Mouse (Mus musculus): ENCODE measurements around the gene Tmem106b.

Tmem106b gene

DNA sequence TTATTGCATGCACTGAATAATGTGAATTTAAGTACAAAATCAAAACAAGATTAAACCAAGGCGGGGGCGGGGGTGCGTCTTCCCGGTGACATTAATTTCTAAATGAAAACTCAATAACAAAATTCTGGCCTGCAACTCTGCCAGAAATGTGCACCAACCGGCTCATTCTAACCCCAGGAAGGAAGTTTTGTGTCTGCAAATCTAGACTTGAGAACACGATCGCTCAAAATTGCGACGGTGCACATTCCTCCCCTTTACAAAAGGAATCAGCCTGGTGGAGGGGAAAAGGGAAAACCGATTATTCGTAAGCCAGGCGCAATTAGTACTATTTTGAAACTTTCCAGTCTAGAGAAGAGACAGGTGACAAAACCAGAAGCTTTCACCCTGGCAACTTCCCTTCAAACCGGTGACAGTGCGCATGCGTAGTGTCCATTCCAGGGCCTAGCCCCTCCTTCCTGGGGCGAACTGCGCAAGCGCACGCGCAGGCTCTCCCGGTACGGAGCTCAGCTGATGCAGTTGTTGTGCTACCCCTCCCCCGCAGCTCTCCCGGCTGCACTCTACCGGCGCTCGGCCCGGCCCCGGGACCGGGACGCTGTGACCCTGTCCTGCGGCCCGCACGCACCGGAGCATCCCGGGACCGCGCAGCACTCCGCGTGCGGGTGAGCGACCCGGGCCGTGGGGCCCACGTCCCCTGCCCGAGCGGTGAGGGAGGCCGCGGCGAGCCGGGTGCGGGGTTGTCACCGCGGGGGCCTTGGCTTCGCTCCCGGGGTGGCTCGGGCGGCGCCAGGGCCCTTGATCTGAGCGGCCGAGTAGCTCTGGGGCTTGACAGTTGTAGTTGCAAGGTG, at the start of gene Tmem106b:
Gene Tmem106b (plus strand): TSS at position 458 of the 845 bp plus-strand sequence.
- DNase-seq (ENCODE audit: low spot score): peak; percentile 96

- DNase-seq (ENCODE audit: low spot score): no peak
Observed at GRCm38 (mm10) chr6:13021245-13022100, 48.1 kb upstream of the Tmem106b start.

DNA sequence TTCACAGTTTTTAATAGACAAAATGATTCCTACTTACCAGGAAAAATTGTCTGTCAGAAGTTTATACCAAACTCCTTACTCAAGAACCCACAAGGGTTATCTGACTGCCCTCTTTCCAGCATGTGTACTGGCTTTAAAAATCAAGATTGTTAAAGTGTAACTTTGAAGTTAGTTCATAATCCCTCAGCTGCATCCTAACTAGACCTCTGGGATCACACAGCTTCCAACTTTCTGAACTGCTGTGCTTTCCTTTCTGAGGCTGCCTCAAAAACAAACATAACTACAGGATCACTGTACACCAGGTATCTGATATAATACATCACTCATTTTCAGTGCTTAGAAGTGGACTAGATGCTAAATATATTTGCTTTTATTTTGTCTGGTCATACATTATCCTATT, 39.0 kb upstream of the Tmem106b start:
- no peak for DNase-seq (ENCODE audit: low spot score)

DNA sequence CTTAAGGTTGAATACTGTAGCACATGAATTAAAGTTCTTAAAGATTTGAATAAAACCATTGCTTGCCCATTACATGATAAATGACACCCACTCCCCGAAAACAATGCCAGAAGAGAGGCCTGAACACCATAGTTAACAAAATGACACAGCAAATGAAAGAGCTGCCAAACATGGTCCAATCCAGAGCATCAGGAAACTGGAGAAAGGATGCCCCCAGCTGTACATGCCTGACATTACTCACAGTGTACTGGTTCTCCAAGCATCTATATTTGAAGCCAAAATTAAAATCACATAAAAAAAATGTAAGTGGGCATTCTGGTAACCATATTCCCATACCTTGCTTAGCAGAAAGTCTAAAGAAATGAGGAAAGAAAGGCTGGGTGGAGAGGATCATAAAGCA, 38.6 kb upstream of the Tmem106b start:
- peak; percentile 34 for DNase-seq (ENCODE audit: low spot score)

DNA sequence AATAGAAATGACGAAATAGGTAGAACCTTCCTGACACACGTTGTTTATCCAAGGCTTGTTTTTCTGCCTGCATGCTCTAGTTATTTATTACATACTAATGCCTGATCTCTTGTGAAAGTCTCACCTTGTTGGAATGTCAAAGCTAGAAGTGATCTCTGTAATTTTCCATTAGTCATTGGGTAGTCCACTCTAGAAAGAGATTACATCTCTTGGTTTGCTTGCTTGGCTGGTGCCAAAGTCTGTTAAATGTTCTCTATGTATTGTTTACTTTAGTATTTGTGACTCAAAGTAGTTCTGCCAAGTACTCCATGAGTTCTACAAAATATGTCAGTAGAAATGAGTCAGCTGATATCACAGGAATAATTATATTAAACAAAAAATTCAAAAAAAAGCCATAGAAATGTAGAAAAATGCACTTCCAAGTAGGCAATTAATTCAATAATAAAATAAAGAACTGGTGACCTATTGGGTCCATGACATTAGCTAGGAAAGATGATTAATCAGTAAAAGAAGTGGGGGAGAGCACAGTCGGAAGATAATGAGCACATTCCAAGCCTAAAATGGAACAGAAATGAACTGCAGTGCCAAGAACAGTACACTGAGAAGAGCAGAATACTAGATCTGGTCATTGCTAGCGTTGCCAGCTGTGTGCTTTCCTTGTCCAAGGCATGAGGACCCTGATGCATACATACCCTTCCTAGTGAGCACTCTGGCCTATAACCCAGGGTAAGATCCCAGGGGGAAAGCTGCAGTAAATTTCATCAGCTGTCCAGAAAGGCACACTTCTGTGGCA, 17.0 kb upstream of the Tmem106b start:
- no peak for DNase-seq (ENCODE audit: low spot score)

- DNase-seq (ENCODE audit: low spot score): no peak
Observed at GRCm38 (mm10) chr6:13061276-13062039, 8.1 kb upstream of the Tmem106b start.

DNA sequence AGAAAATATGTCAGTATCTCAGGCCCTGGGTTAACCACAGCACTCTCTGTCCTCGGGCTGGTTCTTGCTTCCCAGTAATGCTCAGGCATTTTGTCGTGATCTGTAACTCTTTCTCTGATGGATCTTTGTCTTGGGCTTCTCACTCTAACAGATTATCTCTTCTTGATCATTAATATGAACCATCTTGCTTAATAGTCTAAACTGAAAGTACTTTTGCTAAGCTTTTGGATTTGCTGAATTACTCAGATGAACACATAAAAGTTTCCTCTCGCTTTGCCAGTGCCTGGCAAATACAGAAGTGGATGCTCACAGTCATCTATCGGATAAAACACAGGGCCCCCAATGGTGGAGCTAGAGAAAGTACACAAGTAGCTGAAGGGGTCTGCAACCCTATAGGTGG, 7.5 kb upstream of the Tmem106b start:
- DNase-seq (ENCODE audit: low spot score): no peak

DNA sequence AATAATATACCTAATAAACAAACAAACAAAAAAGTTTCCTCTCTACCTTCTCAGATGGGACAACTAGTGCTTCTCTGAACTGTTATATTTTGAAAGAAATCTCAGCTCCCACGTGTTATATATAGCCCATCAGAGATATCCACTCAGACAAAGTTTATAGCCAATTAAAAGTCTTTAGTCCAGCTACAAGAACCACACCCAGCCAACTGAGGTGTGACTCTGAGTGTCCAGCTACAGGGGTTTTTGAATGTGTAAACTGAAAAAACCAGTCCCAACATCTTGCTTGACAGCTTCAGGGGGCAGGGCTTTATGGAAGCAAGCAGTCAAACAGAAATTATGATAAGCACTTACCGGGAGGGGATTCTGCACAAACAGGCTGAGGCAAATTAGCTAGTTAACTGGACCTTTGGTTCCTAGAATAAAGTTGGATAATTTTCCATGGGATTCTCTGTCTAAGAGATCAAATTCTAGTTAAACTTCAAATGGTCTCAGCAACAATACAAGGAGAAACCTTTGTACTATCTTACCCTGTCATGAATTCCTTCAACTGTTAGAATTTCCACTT, 6.8 kb upstream of the Tmem106b start:
- no peak for DNase-seq (ENCODE audit: low spot score)

DNA sequence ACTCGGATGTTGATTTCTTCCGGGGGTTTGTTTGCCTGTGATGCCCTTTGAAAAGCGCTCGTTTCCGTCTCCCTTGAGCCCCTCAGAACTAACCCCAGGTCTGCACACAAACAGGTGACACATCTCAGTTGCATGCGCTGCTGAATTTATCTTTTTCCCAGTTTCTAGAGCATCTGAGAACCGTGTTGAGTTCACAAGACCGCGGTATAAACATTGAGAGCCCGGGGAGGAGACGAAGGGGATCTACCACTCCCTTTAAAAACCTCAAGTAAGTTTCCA, 527 bp downstream of the Tmem106b start:
- no peak for DNase-seq (ENCODE audit: low spot score)

- peak; percentile 10 for DNase-seq (ENCODE audit: low spot score)
Observed at GRCm38 (mm10) chr6:13070485-13070884, 926 bp downstream of the Tmem106b start.

- no peak for DNase-seq (ENCODE audit: low spot score)
Observed at GRCm38 (mm10) chr6:13073036-13073435, 3.5 kb downstream of the Tmem106b start.

DNA sequence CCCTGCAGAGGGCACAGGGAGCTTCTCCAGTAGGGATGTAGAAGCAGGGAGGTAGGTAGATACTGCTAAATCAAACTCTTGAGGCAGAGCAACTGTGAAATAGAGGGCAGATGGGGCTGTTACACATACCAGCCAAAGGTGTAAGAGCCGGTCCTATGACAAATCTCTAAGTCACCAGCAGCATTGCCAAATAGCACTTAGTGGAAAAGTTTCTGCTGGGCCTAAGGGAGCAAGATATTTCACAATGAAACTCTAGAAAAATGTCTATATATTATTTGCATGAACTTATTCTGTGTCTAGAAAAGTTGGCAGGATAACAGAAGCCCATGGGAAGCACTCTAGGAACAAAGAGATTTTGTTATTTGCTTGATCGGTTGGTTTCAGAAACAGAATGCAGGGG, 4.3 kb downstream of the Tmem106b start:
- no peak for DNase-seq (ENCODE audit: low spot score)

DNA sequence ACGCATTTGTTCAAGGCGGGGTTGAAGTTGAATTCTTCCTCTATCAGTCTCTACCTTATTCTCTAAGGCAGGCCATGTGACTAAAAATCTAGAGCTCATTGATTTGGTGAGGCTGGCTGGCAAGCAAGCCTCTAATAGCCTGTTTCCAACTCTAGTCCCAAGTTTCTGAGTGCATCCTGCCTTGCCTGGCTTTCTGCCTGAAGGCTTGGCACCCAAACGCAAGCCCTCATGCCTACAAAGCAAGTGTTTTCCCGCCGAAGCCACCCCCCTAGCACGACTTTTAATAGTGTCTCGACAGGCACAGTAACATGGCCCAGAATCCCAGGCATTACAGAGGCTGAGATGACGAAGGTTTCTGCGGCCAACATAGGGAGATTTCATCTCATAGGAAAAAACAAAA, 13.3 kb downstream of the Tmem106b start:
- DNase-seq (ENCODE audit: low spot score): peak; percentile 50

GRCm38 (mm10) chr6:13096656-13097435, 27.3 kb downstream of the Tmem106b start:
- no peak for DNase-seq (ENCODE audit: low spot score)

GRCm38 (mm10) chr6:13100137-13100536, 30.6 kb downstream of the Tmem106b start:
- DNase-seq (ENCODE audit: low spot score): no peak

DNA sequence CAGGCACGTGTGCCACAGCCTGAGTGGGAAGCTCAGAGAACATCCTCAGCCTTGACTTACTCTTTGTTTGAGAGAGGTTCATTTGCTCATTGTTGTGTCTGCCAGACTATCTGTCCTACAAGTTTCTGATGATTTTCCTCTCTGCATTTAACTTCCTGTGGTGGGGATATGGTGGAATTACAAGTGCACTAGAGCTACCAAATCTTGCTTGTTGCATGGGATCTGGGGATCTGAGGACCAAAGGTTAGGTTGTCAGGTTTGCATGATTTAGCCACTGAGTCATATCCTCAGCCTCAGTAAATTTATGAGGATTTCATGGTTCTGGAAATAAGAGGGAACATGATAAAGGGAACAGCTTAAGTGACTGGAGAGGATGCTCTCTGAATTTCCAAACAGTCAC, 39.1 kb downstream of the Tmem106b start:
- no peak for DNase-seq (ENCODE audit: low spot score)

DNA sequence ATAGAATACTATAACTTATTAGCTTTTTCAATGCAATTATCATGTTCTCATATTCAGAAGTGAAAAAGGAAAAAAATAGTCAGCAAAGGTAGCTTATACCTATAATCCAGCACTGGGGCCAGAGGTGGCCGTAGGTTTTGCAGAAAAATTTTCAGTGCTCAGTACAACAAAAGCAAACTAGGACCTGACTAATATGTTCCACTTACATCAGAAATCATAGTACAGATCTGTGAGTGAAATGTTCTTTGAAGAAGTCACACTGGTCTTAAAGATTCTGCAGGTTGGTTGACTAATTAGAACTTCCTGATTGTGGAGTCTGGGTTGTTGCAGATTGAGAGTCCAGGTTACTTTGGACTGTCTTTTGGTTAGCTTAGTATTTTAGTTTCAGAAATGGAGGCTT, 67.7 kb downstream of the Tmem106b start:
- no peak for DNase-seq (ENCODE audit: low spot score)
